ENCODE assay signal across 21 mouse cellular contexts in genomic region chr9:23651300-23651699, GRCm38 (mm10).
DNase-seq lines count a peak whose midpoint lies in the region; ATAC-seq and TF ChIP-seq lines count a peak whose summit lies in the region.
"Had no signal": no experiment of that assay in that cellular context is flagged by ENCODE, and none has a peak within 500 bp of the region (broad histone marks: within the 10 kb centered on the region; RNA-seq: fewer than 3 reads in every experiment).

No protein-coding gene starts in this region.

- no peak overlapping the region for H3K27ac ChIP-seq in liver, embryonic 16.5 days (ENCODE audit: low read length)
- H3K27ac ChIP-seq in liver, postnatal 0 days (ENCODE audit: low read depth), result no peak overlapping the region
- H3K27ac ChIP-seq in bone marrow macrophage, adult 2 months (ENCODE audit: insufficient read depth, low read depth, low read length), result 0 out of 2 replicates have a peak overlapping the region, but pooled peaks have one; percentile 8
- H3K27ac ChIP-seq in stomach, postnatal 0 days (replicated peaks), result no peak overlapping the region
- H3K27ac ChIP-seq: forebrain, embryonic 10.5 days; forebrain, embryonic 13.5 days; hindbrain, embryonic 12.5 days; hindbrain, embryonic 15.5 days had no signal

- H3K4me2 ChIP-seq in liver, embryonic 16.5 days (ENCODE audit: low read depth, low read length), result no peak overlapping the region
- H3K4me2 ChIP-seq in liver, postnatal 0 days (ENCODE audit: low read depth, low read length), result no peak overlapping the region
- H3K4me2 ChIP-seq in stomach, postnatal 0 days (replicated peaks; ENCODE audit: low read depth), result no peak overlapping the region
- H3K4me2 ChIP-seq: forebrain, embryonic 13.5 days; heart, embryonic 11.5 days; hindbrain, embryonic 12.5 days; hindbrain, embryonic 15.5 days had no signal

- peak; percentile 21; the same call in 1 of the 2 replicates for ATAC-seq in liver, embryonic 16.5 days (ENCODE audit: low read depth)
- ATAC-seq in liver, postnatal 0 days, result no peak
- ATAC-seq in megakaryocyte, adult 5-6 weeks (ENCODE audit: poor library complexity, severe bottlenecking), result peak; percentile 79
- no peak for ATAC-seq in stomach, postnatal 0 days (ENCODE audit: low FRiP score, low TSS enrichment)
- ATAC-seq: CD4-positive, CD25-positive, alpha-beta regulatory T cell, adult 4 months; forebrain, embryonic 13.5 days; forebrain, embryonic 16.5 days had no signal

- no peak for TF ChIP-seq EP300 in liver, postnatal 0 days (IDR thresholded peaks at IDR 0.05; ENCODE audit: low read depth)
- no peak for TF ChIP-seq EP300 in stomach, postnatal 0 days (optimal IDR thresholded peaks at IDR 0.05)

- no peaks in the 10 kb centered on the region for H3K9me3 ChIP-seq in liver, embryonic 16.5 days (replicated peaks; ENCODE audit: control insufficient read depth, low read length)
- no peaks in the 10 kb centered on the region for H3K9me3 ChIP-seq in liver, postnatal 0 days (ENCODE audit: low read length)
- no peaks in the 10 kb centered on the region for H3K9me3 ChIP-seq in stomach, postnatal 0 days (ENCODE audit: control insufficient read depth, low read length)
- H3K9me3 ChIP-seq: forebrain, embryonic 10.5 days; forebrain, embryonic 13.5 days; hindbrain, embryonic 12.5 days; hindbrain, embryonic 15.5 days had no signal

- TF ChIP-seq CTCF in liver, postnatal 0 days (IDR thresholded peaks at IDR 0.05; ENCODE audit: low read depth), result no peak
- TF ChIP-seq CTCF in bone marrow macrophage, adult 2 months (IDR thresholded peaks at IDR 0.05; ENCODE audit: low read depth, low read length), result no peak
- no peak for TF ChIP-seq CTCF in stomach, postnatal 0 days (IDR thresholded peaks at IDR 0.05; ENCODE audit: low read depth)

- no peak for TF ChIP-seq POLR2A in bone marrow macrophage, adult 2 months (IDR thresholded peaks at IDR 0.05; ENCODE audit: borderline replicate concordance, low read depth, low read length)

- no peak overlapping the region for H3K4me3 ChIP-seq in liver, embryonic 16.5 days (ENCODE audit: low read depth, low read length)
- no peak overlapping the region for H3K4me3 ChIP-seq in liver, postnatal 0 days (ENCODE audit: low read depth, low read length)
- no peak overlapping the region for H3K4me3 ChIP-seq in bone marrow macrophage, adult 2 months (ENCODE audit: insufficient read depth, low read length)
- no peak overlapping the region for H3K4me3 ChIP-seq in stomach, postnatal 0 days (ENCODE audit: low read depth, low read length)
- H3K4me3 ChIP-seq: forebrain, embryonic 10.5 days; forebrain, embryonic 13.5 days; hindbrain, embryonic 12.5 days; hindbrain, embryonic 15.5 days had no signal

- no peak for DNase-seq in liver, postnatal 0 days
- no peak for DNase-seq in thymus, postnatal 25 days
- DNase-seq in stomach, postnatal 0 days (ENCODE audit: low spot score), result no peak
- DNase-seq: adrenal gland, adult 2 months; adrenal gland, postnatal 25 days; cerebellum, adult 18-20 months; cerebellum, adult 9-10 months; cerebellum, postnatal 14 days; gastrocnemius, postnatal 10 days; gastrocnemius, postnatal 36 days; heart, adult 11 months had no signal

- no peak overlapping the region for H3K9ac ChIP-seq in liver, embryonic 16.5 days (ENCODE audit: low read depth, low read length)
- H3K9ac ChIP-seq in liver, postnatal 0 days (replicated peaks), result no peak overlapping the region
- H3K9ac ChIP-seq in stomach, postnatal 0 days (ENCODE audit: low read length), result no peak overlapping the region
- H3K9ac ChIP-seq: forebrain, embryonic 13.5 days; hindbrain, embryonic 12.5 days; hindbrain, embryonic 15.5 days had no signal

- H3K27me3 ChIP-seq in liver, embryonic 16.5 days (ENCODE audit: control insufficient read depth, insufficient read depth, low read depth, low read length), result no peaks in the 10 kb centered on the region
- H3K27me3 ChIP-seq in liver, postnatal 0 days (ENCODE audit: insufficient read depth, low read length), result no peaks in the 10 kb centered on the region
- H3K27me3 ChIP-seq in stomach, postnatal 0 days (ENCODE audit: control insufficient read depth, insufficient read depth, low read length), result no peaks in the 10 kb centered on the region
- H3K27me3 ChIP-seq: forebrain, embryonic 13.5 days; hindbrain, embryonic 12.5 days; hindbrain, embryonic 15.5 days had no signal

- no peaks in the 10 kb centered on the region; the same call in 1 of the 2 replicates for H3K4me1 ChIP-seq in liver, embryonic 16.5 days (ENCODE audit: control insufficient read depth, low read depth, low read length)
- H3K4me1 ChIP-seq in liver, postnatal 0 days (ENCODE audit: insufficient read depth), result peaks cover 11% of the 10 kb centered on the region
- peaks cover 7% of the 10 kb centered on the region for H3K4me1 ChIP-seq in bone marrow macrophage, adult 2 months (ENCODE audit: control insufficient read depth, insufficient read depth, low read length)
- H3K4me1 ChIP-seq in stomach, postnatal 0 days (replicated peaks; ENCODE audit: control insufficient read depth, insufficient read depth), result no peaks in the 10 kb centered on the region; the same call in 1 of the 2 replicates
- H3K4me1 ChIP-seq: forebrain, embryonic 10.5 days; forebrain, embryonic 13.5 days; hindbrain, embryonic 12.5 days; hindbrain, embryonic 15.5 days had no signal

- no peaks in the 10 kb centered on the region for H3K36me3 ChIP-seq in liver, embryonic 16.5 days (ENCODE audit: control insufficient read depth, insufficient read depth)
- H3K36me3 ChIP-seq in liver, postnatal 0 days (replicated peaks; ENCODE audit: insufficient read depth, low read length), result no peaks in the 10 kb centered on the region
- H3K36me3 ChIP-seq in stomach, postnatal 0 days (ENCODE audit: control insufficient read depth, insufficient read depth, low read length), result no peaks in the 10 kb centered on the region
- H3K36me3 ChIP-seq: forebrain, embryonic 10.5 days; hindbrain, embryonic 12.5 days; hindbrain, embryonic 15.5 days had no signal

- 34% methylated on average over 2 of the region's 2 CpGs for WGBS in liver, embryonic 16.5 days (ENCODE audit: insufficient replicate concordance)
- 53% methylated on average over 2 of the region's 2 CpGs for WGBS in liver, postnatal 0 days (ENCODE audit: insufficient replicate concordance)
- 76% methylated on average over 2 of the region's 2 CpGs for WGBS in stomach, postnatal 0 days

Comparison
In these comparisons a context has a peak if more than half of its experiments do, and no peak if none do; other contexts are left out.
1. ATAC-seq: peak in liver, embryonic 16.5 days (single experiment) and megakaryocyte, adult 5-6 weeks (single experiment); none in liver, postnatal 0 days (single experiment) and stomach, postnatal 0 days (single experiment).